Mouse (Mus musculus): ENCODE data around the gene Cdh15. TPM values are rescaled to one million over a fixed set of nuclear protein-coding genes. Genes with fewer than 3 reads are reported as not detected.

Cdh15 gene
- polyA plus RNA-seq, 1 experiment from 2014 or later: 0.65 TPM

- no peak overlapping the region for H3K9ac ChIP-seq
- no peak overlapping the region for H3K27ac ChIP-seq
- ATAC-seq (ENCODE audit: low read depth): no peak
- WGBS (ENCODE audit: insufficient replicate concordance): 62% methylated on average over 13 of the region's 13 CpGs
- no peaks in the 10 kb centered on the region for H3K9me3 ChIP-seq (replicated peaks)
- H3K36me3 ChIP-seq: 0 out of 2 replicates have a peak, but pooled peaks cover 3% of the 10 kb centered on the region
- H3K4me3 ChIP-seq (replicated peaks): no peak overlapping the region
- no peak for DNase-seq
- H3K4me1 ChIP-seq (replicated peaks): no peaks in the 10 kb centered on the region
- H3K4me2 ChIP-seq: no peak overlapping the region
- H3K27me3 ChIP-seq: no peaks in the 10 kb centered on the region
These were observed 29.9 kb upstream of the Cdh15 start for GRCm38 (mm10) chr8:122817724-122818496.

GRCm38 (mm10) chr8:122819776-122820175 is 28.0 kb upstream of the Cdh15 start:
- no peaks in the 10 kb centered on the region for H3K9me3 ChIP-seq (replicated peaks)
- no peaks in the 10 kb centered on the region for H3K4me1 ChIP-seq (replicated peaks)
- no peak for DNase-seq
- WGBS (ENCODE audit: insufficient replicate concordance): 77% methylated on average over 11 of the region's 11 CpGs
- no peak for ATAC-seq (ENCODE audit: low read depth)
- no peak overlapping the region for H3K4me3 ChIP-seq (replicated peaks)
- H3K36me3 ChIP-seq: no peaks in the 10 kb centered on the region
- no peak overlapping the region for H3K27ac ChIP-seq
- peaks cover 6% of the 10 kb centered on the region; the same call in 1 of the 2 replicates for H3K27me3 ChIP-seq
- no peak overlapping the region for H3K4me2 ChIP-seq
- H3K9ac ChIP-seq: no peak overlapping the region

GRCm38 (mm10) chr8:122824571-122824970 is 23.2 kb upstream of the Cdh15 start:
- Histone ChIP-seq H3K36me3 (no peaks in the 10 kb centered on the region), H3K9me3 (replicated peaks) (no peaks in the 10 kb centered on the region), H3K27ac (no peak overlapping the region), H3K4me3 (replicated peaks) (no peak overlapping the region), H3K9ac (no peak overlapping the region), H3K27me3 (peaks cover 27% of the 10 kb centered on the region), H3K4me2 (no peak overlapping the region), H3K4me1 (replicated peaks) (no peaks in the 10 kb centered on the region)
- ATAC-seq (ENCODE audit: low read depth) (no peak), DNase-seq (no peak)
- WGBS (ENCODE audit: insufficient replicate concordance): 46% methylated on average over 5 of the region's 5 CpGs

- 63% methylated on average over 9 of the region's 9 CpGs for WGBS (ENCODE audit: insufficient replicate concordance)
- Histone ChIP-seq H3K4me2 (no peak overlapping the region), H3K4me3 (replicated peaks) (no peak overlapping the region), H3K9me3 (replicated peaks) (no peaks in the 10 kb centered on the region), H3K36me3 (no peaks in the 10 kb centered on the region), H3K4me1 (replicated peaks) (no peaks in the 10 kb centered on the region), H3K27ac (no peak overlapping the region), H3K27me3 (peaks cover 27% of the 10 kb centered on the region), H3K9ac (no peak overlapping the region)
- no peak for DNase-seq
- ATAC-seq (ENCODE audit: low read depth): no peak
These were observed 22.8 kb upstream of the Cdh15 start for GRCm38 (mm10) chr8:122824986-122825385.

- peaks cover 27% of the 10 kb centered on the region for H3K27me3 ChIP-seq
- H3K9ac ChIP-seq: no peak overlapping the region
- H3K36me3 ChIP-seq: no peaks in the 10 kb centered on the region
- no peak overlapping the region for H3K27ac ChIP-seq
- DNase-seq (no peak), ATAC-seq (ENCODE audit: low read depth) (no peak)
- no peak overlapping the region for H3K4me3 ChIP-seq (replicated peaks)
- no peaks in the 10 kb centered on the region for H3K9me3 ChIP-seq (replicated peaks)
- H3K4me2 ChIP-seq: no peak overlapping the region
- WGBS (ENCODE audit: insufficient replicate concordance): 47% methylated on average over 8 of the region's 8 CpGs
- H3K4me1 ChIP-seq (replicated peaks): no peaks in the 10 kb centered on the region; the same call in 1 of the 2 replicates
These were observed 22.4 kb upstream of the Cdh15 start for GRCm38 (mm10) chr8:122825408-122825807.

- WGBS (ENCODE audit: insufficient replicate concordance): 61% methylated on average over 3 of the region's 3 CpGs
- Histone ChIP-seq H3K9ac (no peak overlapping the region), H3K27me3 (peaks cover 38% of the 10 kb centered on the region), H3K4me1 (replicated peaks) (no peaks in the 10 kb centered on the region; the same call in 1 of the 2 replicates), H3K9me3 (replicated peaks) (no peaks in the 10 kb centered on the region), H3K4me3 (replicated peaks) (no peak overlapping the region), H3K4me2 (no peak overlapping the region), H3K27ac (no peak overlapping the region), H3K36me3 (no peaks in the 10 kb centered on the region)
- no peak for DNase-seq
- no peak for ATAC-seq (ENCODE audit: low read depth)
These were observed 18.4 kb upstream of the Cdh15 start for GRCm38 (mm10) chr8:122829396-122829795.

GRCm38 (mm10) chr8:122830349-122831061 is 17.3 kb upstream of the Cdh15 start:
- H3K4me2 ChIP-seq: no peak overlapping the region
- ATAC-seq (ENCODE audit: low read depth) (peak; percentile 75), DNase-seq (peak; percentile 83)
- no peaks in the 10 kb centered on the region for H3K36me3 ChIP-seq
- no peaks in the 10 kb centered on the region; the same call in 1 of the 2 replicates for H3K4me1 ChIP-seq (replicated peaks)
- H3K4me3 ChIP-seq (replicated peaks): no peak overlapping the region
- no peak overlapping the region for H3K27ac ChIP-seq
- peaks cover 32% of the 10 kb centered on the region for H3K27me3 ChIP-seq
- no peak overlapping the region for H3K9ac ChIP-seq
- H3K9me3 ChIP-seq (replicated peaks): no peaks in the 10 kb centered on the region
- WGBS (ENCODE audit: insufficient replicate concordance): 38% methylated on average over 8 of the region's 8 CpGs

GRCm38 (mm10) chr8:122834416-122834815 is 13.3 kb upstream of the Cdh15 start:
- Histone ChIP-seq H3K27me3 (peaks cover 20% of the 10 kb centered on the region), H3K4me1 (replicated peaks) (no peaks in the 10 kb centered on the region; the same call in none of the 2 replicates), H3K4me3 (replicated peaks) (no peak overlapping the region), H3K36me3 (no peaks in the 10 kb centered on the region), H3K9me3 (replicated peaks) (no peaks in the 10 kb centered on the region), H3K9ac (no peak overlapping the region), H3K27ac (no peak overlapping the region), H3K4me2 (no peak overlapping the region)
- WGBS (ENCODE audit: insufficient replicate concordance): 76% methylated on average over 8 of the region's 8 CpGs
- DNase-seq: no peak
- ATAC-seq (ENCODE audit: low read depth): no peak

GRCm38 (mm10) chr8:122834971-122835370 is 12.8 kb upstream of the Cdh15 start:
- H3K4me2 ChIP-seq: no peak overlapping the region
- 17% methylated on average over 8 of the region's 8 CpGs for WGBS (ENCODE audit: insufficient replicate concordance)
- DNase-seq (peak; percentile 57), ATAC-seq (ENCODE audit: low read depth) (peak; percentile 53)
- peaks cover 24% of the 10 kb centered on the region for H3K27me3 ChIP-seq
- no peak overlapping the region for H3K9ac ChIP-seq
- H3K9me3 ChIP-seq (replicated peaks): no peaks in the 10 kb centered on the region
- no peaks in the 10 kb centered on the region; the same call in none of the 2 replicates for H3K4me1 ChIP-seq (replicated peaks)
- H3K4me3 ChIP-seq (replicated peaks): no peak overlapping the region
- no peak overlapping the region for H3K27ac ChIP-seq
- H3K36me3 ChIP-seq: no peaks in the 10 kb centered on the region

- H3K27me3 ChIP-seq: peaks cover 35% of the 10 kb centered on the region
- DNase-seq: no peak
- ATAC-seq (ENCODE audit: low read depth): no peak
- H3K4me3 ChIP-seq (replicated peaks): no peak overlapping the region
- 77% methylated on average over 12 of the region's 12 CpGs for WGBS (ENCODE audit: insufficient replicate concordance)
- no peak overlapping the region for H3K9ac ChIP-seq
- no peaks in the 10 kb centered on the region for H3K36me3 ChIP-seq
- H3K4me1 ChIP-seq (replicated peaks): no peaks in the 10 kb centered on the region; the same call in 1 of the 2 replicates
- H3K4me2 ChIP-seq: no peak overlapping the region
- no peaks in the 10 kb centered on the region for H3K9me3 ChIP-seq (replicated peaks)
- no peak overlapping the region for H3K27ac ChIP-seq
These were observed 11.6 kb upstream of the Cdh15 start for GRCm38 (mm10) chr8:122836199-122836598.

- Histone ChIP-seq H3K4me1 (replicated peaks) (no peaks in the 10 kb centered on the region; the same call in 1 of the 2 replicates), H3K4me3 (replicated peaks) (no peak overlapping the region), H3K27me3 (peaks cover 32% of the 10 kb centered on the region), H3K4me2 (no peak overlapping the region), H3K9ac (no peak overlapping the region), H3K9me3 (replicated peaks) (no peaks in the 10 kb centered on the region), H3K36me3 (no peaks in the 10 kb centered on the region), H3K27ac (no peak overlapping the region)
- WGBS (ENCODE audit: insufficient replicate concordance): 72% methylated on average over 13 of the region's 13 CpGs
- ATAC-seq (ENCODE audit: low read depth): no peak
- no peak for DNase-seq
These were observed 11.1 kb upstream of the Cdh15 start for GRCm38 (mm10) chr8:122836696-122837095.
